Mouse (Mus musculus): Measurements from ENCODE around the gene Mapre3. TPM values are rescaled to one million over a fixed set of nuclear protein-coding genes. Genes with fewer than 3 reads are reported as not detected.

Mapre3 gene
- polyA plus RNA-seq, 1 experiment from 2014 or later: 43.7 TPM

- Histone ChIP-seq H3K4me3 (ENCODE audit: low read depth, low read length) (no peak overlapping the region), H3K36me3 (ENCODE audit: control insufficient read depth, insufficient read depth, low read length) (peaks cover 11% of the 10 kb centered on the region), H3K9ac (ENCODE audit: low read length) (no peak overlapping the region), H3K4me2 (ENCODE audit: low read depth) (no peak overlapping the region), H3K4me1 (ENCODE audit: control insufficient read depth, insufficient read depth, low read length) (peaks cover 4% of the 10 kb centered on the region; the same call in 1 of the 2 replicates), H3K9me3 (ENCODE audit: control insufficient read depth, low read length) (no peaks in the 10 kb centered on the region), H3K27ac (ENCODE audit: low read depth, low read length) (no peak overlapping the region), H3K27me3 (ENCODE audit: control insufficient read depth, insufficient read depth, low read length) (no peaks in the 10 kb centered on the region)
- DNase-seq (ENCODE audit: low spot score) (no peak), ATAC-seq (ENCODE audit: insufficient read depth, low FRiP score, low TSS enrichment) (no peak)
- 92% methylated on average over 5 of the region's 5 CpGs for WGBS
These were observed 87.4 kb downstream of the Mapre3 start for GRCm38 (mm10) chr5:30901860-30902259.

- Histone ChIP-seq H3K4me3 (ENCODE audit: low read depth, low read length) (peak within 1 kb of the TSS; percentile 62), H3K4me2 (ENCODE audit: low read depth) (peak within 1 kb of the TSS; percentile 81), H3K27ac (ENCODE audit: low read depth, low read length) (peak within 1 kb of the TSS; percentile 73), H3K9me3 (ENCODE audit: control insufficient read depth, low read length) (no peaks in the 10 kb centered on the region), H3K9ac (ENCODE audit: low read length) (peak within 1 kb of the TSS; percentile 67), H3K4me1 (ENCODE audit: control insufficient read depth, insufficient read depth, low read length) (peaks cover 11% of the 10 kb centered on the region), H3K36me3 (ENCODE audit: control insufficient read depth, insufficient read depth, low read length) (peaks cover 7% of the 10 kb centered on the region), H3K27me3 (ENCODE audit: control insufficient read depth, insufficient read depth, low read length) (no peaks in the 10 kb centered on the region)
- under 1% methylated on average over 58 of the region's 58 CpGs for WGBS
- DNase-seq (ENCODE audit: low spot score): peak; percentile 97
- ATAC-seq (ENCODE audit: insufficient read depth, low FRiP score, low TSS enrichment): peak; percentile 95
These were observed 93.1 kb downstream of the Mapre3 start, which contains the start of gene Ost4 for GRCm38 (mm10) chr5:30907413-30908059. TSS of gene Ost4 (minus strand) at chr5:30907788.

DNA sequence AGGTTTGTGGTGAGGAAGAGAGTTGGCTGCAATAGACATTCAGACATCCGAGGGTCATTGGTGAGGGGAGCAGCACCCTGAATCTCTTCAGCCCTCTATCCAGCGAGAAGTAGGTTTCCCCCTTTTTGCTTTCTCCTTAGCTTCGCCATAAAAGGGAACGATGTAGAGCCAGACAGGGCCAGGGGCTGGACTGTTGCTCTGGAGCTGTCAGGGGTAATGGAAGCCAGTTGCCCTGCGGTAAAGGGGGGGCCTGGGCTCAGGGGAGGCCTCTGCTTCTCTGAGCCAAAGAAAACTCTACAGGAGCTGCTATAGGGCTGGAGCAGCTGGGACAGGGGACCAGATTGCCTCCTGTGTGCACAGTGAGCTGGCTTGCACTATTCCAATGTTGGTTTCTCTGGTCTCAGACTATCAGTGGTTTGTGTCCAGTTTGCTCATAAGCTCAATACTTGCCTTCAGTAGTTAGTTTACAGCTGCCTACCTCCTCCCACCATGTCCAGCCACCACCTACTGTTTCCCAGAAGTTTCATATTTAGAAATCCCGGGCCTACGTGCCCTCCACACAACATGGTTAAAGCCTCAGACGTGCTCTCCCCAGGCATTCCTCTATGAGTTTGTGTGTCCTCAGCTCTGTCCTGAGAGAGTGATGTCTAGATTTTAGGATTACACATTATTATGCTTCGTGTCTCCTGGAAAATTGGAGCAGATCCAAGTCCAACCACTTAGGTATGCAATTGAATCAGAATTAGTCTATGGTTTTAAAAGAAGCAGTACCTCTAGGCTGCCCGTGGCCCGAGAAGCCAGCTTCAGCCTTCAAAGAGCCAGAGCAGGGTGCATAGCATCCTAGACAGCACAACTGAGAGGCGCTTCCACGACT lies 94.2 kb downstream of the Mapre3 start:
- H3K27ac ChIP-seq (ENCODE audit: low read depth, low read length): peak overlapping the region; percentile 73; the same call in 1 of the 2 replicates
- H3K36me3 ChIP-seq (ENCODE audit: control insufficient read depth, insufficient read depth, low read length): peaks cover 5% of the 10 kb centered on the region
- peak overlapping the region; percentile 62 for H3K4me3 ChIP-seq (ENCODE audit: low read depth, low read length)
- ATAC-seq (ENCODE audit: insufficient read depth, low FRiP score, low TSS enrichment): no peak
- peak overlapping the region; percentile 81; the same call in 1 of the 2 replicates for H3K4me2 ChIP-seq (ENCODE audit: low read depth)
- H3K27me3 ChIP-seq (ENCODE audit: control insufficient read depth, insufficient read depth, low read length): no peaks in the 10 kb centered on the region
- 50% methylated on average over 13 of the region's 13 CpGs for WGBS
- H3K9me3 ChIP-seq (ENCODE audit: control insufficient read depth, low read length): no peaks in the 10 kb centered on the region
- peak; percentile 25 for DNase-seq (ENCODE audit: low spot score)
- H3K4me1 ChIP-seq (ENCODE audit: control insufficient read depth, insufficient read depth, low read length): peaks cover 16% of the 10 kb centered on the region
- H3K9ac ChIP-seq (ENCODE audit: low read length): 0 out of 2 replicates have a peak overlapping the region, but pooled peaks have one; percentile 18

GRCm38 (mm10) chr5:30909300-30909659 lies 94.8 kb downstream of the Mapre3 start:
- H3K4me3 ChIP-seq (ENCODE audit: low read depth, low read length): no peak overlapping the region
- peaks cover 5% of the 10 kb centered on the region for H3K36me3 ChIP-seq (ENCODE audit: control insufficient read depth, insufficient read depth, low read length)
- 39% methylated on average over 7 of the region's 7 CpGs for WGBS
- H3K9ac ChIP-seq (ENCODE audit: low read length): no peak overlapping the region
- no peak overlapping the region for H3K27ac ChIP-seq (ENCODE audit: low read depth, low read length)
- H3K4me2 ChIP-seq (ENCODE audit: low read depth): no peak overlapping the region
- H3K27me3 ChIP-seq (ENCODE audit: control insufficient read depth, insufficient read depth, low read length): no peaks in the 10 kb centered on the region
- H3K4me1 ChIP-seq (ENCODE audit: control insufficient read depth, insufficient read depth, low read length): peaks cover 18% of the 10 kb centered on the region
- no peak for DNase-seq (ENCODE audit: low spot score)
- ATAC-seq (ENCODE audit: insufficient read depth, low FRiP score, low TSS enrichment): no peak
- H3K9me3 ChIP-seq (ENCODE audit: control insufficient read depth, low read length): no peaks in the 10 kb centered on the region

DNA sequence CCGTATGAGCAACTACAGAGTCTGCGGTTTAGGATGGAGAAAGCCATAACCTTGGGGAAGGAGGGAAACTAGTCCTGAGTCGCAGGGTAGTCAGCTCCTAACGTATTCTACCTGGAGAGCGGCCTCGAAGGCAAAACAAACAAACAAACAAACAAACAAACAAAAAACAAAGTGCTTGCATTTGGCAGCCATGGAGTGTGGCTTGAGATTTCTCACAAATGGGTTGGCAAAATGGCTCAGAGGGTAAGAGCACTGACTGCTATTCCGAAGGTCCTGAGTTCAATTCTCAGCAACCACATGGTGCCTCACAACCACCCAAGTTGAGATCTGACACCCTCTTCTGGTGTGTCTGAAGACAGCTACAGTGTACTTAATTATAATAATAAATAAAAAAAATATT lies 95.4 kb downstream of the Mapre3 start:
- no peak overlapping the region for H3K27ac ChIP-seq (ENCODE audit: low read depth, low read length)
- H3K36me3 ChIP-seq (ENCODE audit: control insufficient read depth, insufficient read depth, low read length): peaks cover 1% of the 10 kb centered on the region; the same call in 1 of the 2 replicates
- no peak overlapping the region for H3K4me3 ChIP-seq (ENCODE audit: low read depth, low read length)
- 85% methylated on average over 7 of the region's 7 CpGs for WGBS
- DNase-seq (ENCODE audit: low spot score) (no peak), ATAC-seq (ENCODE audit: insufficient read depth, low FRiP score, low TSS enrichment) (no peak)
- no peaks in the 10 kb centered on the region for H3K9me3 ChIP-seq (ENCODE audit: control insufficient read depth, low read length)
- no peak overlapping the region for H3K9ac ChIP-seq (ENCODE audit: low read length)
- no peaks in the 10 kb centered on the region for H3K27me3 ChIP-seq (ENCODE audit: control insufficient read depth, insufficient read depth, low read length)
- H3K4me1 ChIP-seq (ENCODE audit: control insufficient read depth, insufficient read depth, low read length): peaks cover 22% of the 10 kb centered on the region
- H3K4me2 ChIP-seq (ENCODE audit: low read depth): no peak overlapping the region

GRCm38 (mm10) chr5:30910481-30910880 lies 96.0 kb downstream of the Mapre3 start:
- ATAC-seq (ENCODE audit: insufficient read depth, low FRiP score, low TSS enrichment): no peak
- H3K27ac ChIP-seq (ENCODE audit: low read depth, low read length): no peak overlapping the region

DNA sequence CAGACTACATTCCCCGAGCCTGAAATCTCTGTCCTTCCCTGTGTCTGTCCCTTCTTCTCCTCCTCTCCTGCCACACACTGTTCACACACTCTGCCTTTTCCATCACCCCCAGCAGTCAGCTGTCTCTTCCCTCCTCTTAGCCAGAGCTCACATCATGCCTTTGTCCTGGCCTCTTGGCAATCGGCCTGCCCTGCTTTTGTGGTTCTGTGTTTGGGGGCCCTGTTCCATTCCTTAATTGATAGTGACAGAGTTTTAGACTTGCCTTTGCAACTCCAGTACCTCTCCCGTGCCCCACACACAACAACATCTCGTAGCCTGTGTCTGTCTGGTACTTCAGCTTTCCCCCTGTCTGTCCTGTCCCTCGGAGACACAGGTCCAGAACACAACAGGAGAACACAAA lies 97.7 kb downstream of the Mapre3 start:
- Histone ChIP-seq H3K4me2 (ENCODE audit: low read depth) (no peak overlapping the region), H3K9me3 (ENCODE audit: control insufficient read depth, low read length) (no peaks in the 10 kb centered on the region), H3K4me3 (ENCODE audit: low read depth, low read length) (no peak overlapping the region), H3K4me1 (ENCODE audit: control insufficient read depth, insufficient read depth, low read length) (peaks cover 19% of the 10 kb centered on the region), H3K36me3 (ENCODE audit: control insufficient read depth, insufficient read depth, low read length) (no peaks in the 10 kb centered on the region; the same call in 1 of the 2 replicates), H3K9ac (ENCODE audit: low read length) (no peak overlapping the region), H3K27ac (ENCODE audit: low read depth, low read length) (peak overlapping the region; percentile 87), H3K27me3 (ENCODE audit: control insufficient read depth, insufficient read depth, low read length) (no peaks in the 10 kb centered on the region)
- 74% methylated on average over 5 of the region's 5 CpGs for WGBS
- no peak for ATAC-seq (ENCODE audit: insufficient read depth, low FRiP score, low TSS enrichment)
- DNase-seq (ENCODE audit: low spot score): no peak

More at GRCm38 (mm10) chr5:30910481-30910880, 96.0 kb downstream of the Mapre3 start:
- no peaks in the 10 kb centered on the region for H3K27me3 ChIP-seq (ENCODE audit: control insufficient read depth, insufficient read depth, low read length)
- H3K4me1 ChIP-seq (ENCODE audit: control insufficient read depth, insufficient read depth, low read length): peaks cover 23% of the 10 kb centered on the region
- H3K9ac ChIP-seq (ENCODE audit: low read length): no peak overlapping the region
- no peak overlapping the region for H3K4me3 ChIP-seq (ENCODE audit: low read depth, low read length)
- no peaks in the 10 kb centered on the region for H3K36me3 ChIP-seq (ENCODE audit: control insufficient read depth, insufficient read depth, low read length)
- H3K9me3 ChIP-seq (ENCODE audit: control insufficient read depth, low read length): no peaks in the 10 kb centered on the region
- H3K4me2 ChIP-seq (ENCODE audit: low read depth): no peak overlapping the region
- DNase-seq (ENCODE audit: low spot score): no peak

- Histone ChIP-seq H3K27ac (ENCODE audit: low read depth, low read length) (peak within 1 kb of the TSS; percentile 87), H3K4me3 (ENCODE audit: low read depth, low read length) (peak within 1 kb of the TSS; percentile 33), H3K4me1 (ENCODE audit: control insufficient read depth, insufficient read depth, low read length) (peaks cover 19% of the 10 kb centered on the region), H3K9ac (ENCODE audit: low read length) (peak within 1 kb of the TSS; percentile 35), H3K36me3 (ENCODE audit: control insufficient read depth, insufficient read depth, low read length) (peaks cover 4% of the 10 kb centered on the region; the same call in 1 of the 2 replicates), H3K4me2 (ENCODE audit: low read depth) (peak within 1 kb of the TSS; percentile 52), H3K27me3 (ENCODE audit: control insufficient read depth, insufficient read depth, low read length) (no peaks in the 10 kb centered on the region), H3K9me3 (ENCODE audit: control insufficient read depth, low read length) (no peaks in the 10 kb centered on the region)
- peak; percentile 77 for DNase-seq (ENCODE audit: low spot score)
- WGBS: 15% methylated on average over 13 of the region's 13 CpGs
- no peak for ATAC-seq (ENCODE audit: insufficient read depth, low FRiP score, low TSS enrichment)
These were observed 98.8 kb downstream of the Mapre3 start, which contains the start of gene Emilin1 for GRCm38 (mm10) chr5:30913060-30913841. TSS of gene Emilin1 (plus strand) at chr5:30913402.
